Mouse (Mus musculus): ENCODE measurements around the gene Asprv1. TPM values are rescaled to one million over a fixed set of nuclear protein-coding genes. Genes with fewer than 3 reads are reported as not detected.

The Asprv1 gene
- polyA plus RNA-seq (2014; fragmentation: Illumina TruSeq; extraction: RNeasy Lipid Tissue Mini Kit (QIAGEN cat#74804); ENCODE audit: low read depth, low replicate concordance) = 0.29 TPM

DNA sequence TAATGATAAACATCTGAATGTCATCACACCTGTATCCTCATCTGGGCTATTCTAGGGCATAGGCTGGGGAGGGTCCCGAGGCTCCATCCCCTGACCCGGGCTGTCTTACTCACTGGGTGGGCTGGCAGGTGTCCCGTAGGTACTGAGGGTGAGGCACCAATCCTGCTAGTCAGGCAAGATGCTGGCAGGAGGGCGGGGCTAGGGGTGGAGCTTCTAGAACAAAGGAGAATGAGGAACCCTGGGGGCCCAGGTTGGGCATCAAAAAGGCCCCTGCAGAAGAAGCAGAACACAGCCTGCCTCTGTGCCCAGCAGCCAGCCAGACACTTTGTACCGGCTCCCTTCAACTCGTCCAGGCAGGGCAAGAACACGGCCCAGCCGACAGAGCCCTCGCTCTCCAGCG lies at the start of gene Asprv1:
Gene Asprv1 (plus strand): TSS at position 219 of the 400 bp plus-strand sequence.

DNA sequence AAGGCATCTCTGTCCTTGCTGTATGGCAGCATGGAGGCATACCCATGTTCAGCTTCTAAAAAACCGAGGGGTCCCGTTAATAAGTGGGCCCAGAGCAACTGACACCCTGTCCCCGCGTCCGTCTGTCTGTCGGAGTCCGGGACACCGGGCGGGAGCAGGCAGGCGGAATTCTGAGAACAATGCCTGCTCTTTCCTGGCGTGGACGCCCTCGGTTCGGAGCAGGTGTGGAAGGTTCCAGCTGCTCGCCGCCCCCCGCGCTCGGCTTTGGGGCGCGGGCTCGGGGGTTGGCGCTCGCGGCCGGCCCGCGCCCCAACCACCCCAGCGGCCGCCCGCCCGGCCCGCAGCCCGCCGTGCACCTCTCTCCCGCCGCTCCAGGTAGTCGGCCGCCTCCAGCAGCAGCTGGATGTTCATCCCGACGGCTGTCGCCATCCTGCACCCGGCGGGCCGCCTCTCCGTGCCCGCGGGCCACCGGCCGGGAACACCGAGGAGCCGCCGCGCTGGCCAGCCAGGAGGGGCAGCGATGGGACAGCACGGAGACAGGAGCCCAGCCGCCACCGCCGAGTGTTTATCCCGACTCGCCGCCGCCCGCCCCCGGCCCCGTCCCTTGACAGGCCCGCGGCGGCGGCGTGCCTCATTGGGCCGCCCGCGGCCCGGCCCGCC lies 40.7 kb downstream of the Asprv1 start, which contains the start of gene Mxd1:
Gene Mxd1 (minus strand): TSS at position 582 of the 660 bp plus-strand sequence.

Other genes with a start within 250 kb of the Asprv1 start
- gene Pcyox1, start 231.0 kb upstream of the Asprv1 start, polyA plus RNA-seq (2014; fragmentation: Illumina TruSeq; extraction: RNeasy Lipid Tissue Mini Kit (QIAGEN cat#74804); ENCODE audit: low read depth, low replicate concordance) = 48.9 TPM
- gene Tia1, start 223.9 kb upstream of the Asprv1 start, polyA plus RNA-seq (2014; fragmentation: Illumina TruSeq; extraction: RNeasy Lipid Tissue Mini Kit (QIAGEN cat#74804); ENCODE audit: low read depth, low replicate concordance) = 30.4 TPM
- gene Gm44790, start 201.5 kb upstream of the Asprv1 start, polyA plus RNA-seq (2014; fragmentation: Illumina TruSeq; extraction: RNeasy Lipid Tissue Mini Kit (QIAGEN cat#74804); ENCODE audit: low read depth, low replicate concordance) = not detected
- 11.1 TPM for gene C87436, start 189.8 kb upstream of the Asprv1 start, polyA plus RNA-seq (2014; fragmentation: Illumina TruSeq; extraction: RNeasy Lipid Tissue Mini Kit (QIAGEN cat#74804); ENCODE audit: low read depth, low replicate concordance)
- gene Pcbp1, start 101.8 kb upstream of the Asprv1 start, polyA plus RNA-seq (2014; fragmentation: Illumina TruSeq; extraction: RNeasy Lipid Tissue Mini Kit (QIAGEN cat#74804); ENCODE audit: low read depth, low replicate concordance) = 144 TPM
- 3.5 TPM for gene Mxd1, start 41.0 kb downstream of the Asprv1 start, polyA plus RNA-seq (2014; fragmentation: Illumina TruSeq; extraction: RNeasy Lipid Tissue Mini Kit (QIAGEN cat#74804); ENCODE audit: low read depth, low replicate concordance)
- 68.2 TPM for gene Snrnp27, start 56.4 kb downstream of the Asprv1 start, polyA plus RNA-seq (2014; fragmentation: Illumina TruSeq; extraction: RNeasy Lipid Tissue Mini Kit (QIAGEN cat#74804); ENCODE audit: low read depth, low replicate concordance)
- gene Gmcl1, start 105.2 kb downstream of the Asprv1 start, polyA plus RNA-seq (2014; fragmentation: Illumina TruSeq; extraction: RNeasy Lipid Tissue Mini Kit (QIAGEN cat#74804); ENCODE audit: low read depth, low replicate concordance) = 6.9 TPM
- gene Anxa4, start 165.4 kb downstream of the Asprv1 start, polyA plus RNA-seq (2014; fragmentation: Illumina TruSeq; extraction: RNeasy Lipid Tissue Mini Kit (QIAGEN cat#74804); ENCODE audit: low read depth, low replicate concordance) = 27.0 TPM
- 19.9 TPM for gene Aak1, start 221.4 kb downstream of the Asprv1 start, polyA plus RNA-seq (2014; fragmentation: Illumina TruSeq; extraction: RNeasy Lipid Tissue Mini Kit (QIAGEN cat#74804); ENCODE audit: low read depth, low replicate concordance)

Measured in heart, adult 10 weeks (tissue).